Mouse (Mus musculus) ES-Bruce4 (cell line): ENCODE measurements around the gene Scimp.

Experiments used
- CTCF ChIP-seq: IDR thresholded peaks from one replicate; pipeline ENCODE4 v1.8.1; 2011; ENCODE audit warnings: low read depth, low read length
- EP300 ChIP-seq: IDR thresholded peaks from 2 replicates; pipeline ENCODE4 v1.6.1; 2011; ENCODE audit warnings: low read depth, low read length; ENCODE audit not compliant: insufficient read depth

GRCm38 (mm10) chr11:70833408-70833807, 21.0 kb upstream of the Scimp start:
- TF ChIP-seq CTCF: no peak
- no peak for TF ChIP-seq EP300
